In the genomic region with DNA sequence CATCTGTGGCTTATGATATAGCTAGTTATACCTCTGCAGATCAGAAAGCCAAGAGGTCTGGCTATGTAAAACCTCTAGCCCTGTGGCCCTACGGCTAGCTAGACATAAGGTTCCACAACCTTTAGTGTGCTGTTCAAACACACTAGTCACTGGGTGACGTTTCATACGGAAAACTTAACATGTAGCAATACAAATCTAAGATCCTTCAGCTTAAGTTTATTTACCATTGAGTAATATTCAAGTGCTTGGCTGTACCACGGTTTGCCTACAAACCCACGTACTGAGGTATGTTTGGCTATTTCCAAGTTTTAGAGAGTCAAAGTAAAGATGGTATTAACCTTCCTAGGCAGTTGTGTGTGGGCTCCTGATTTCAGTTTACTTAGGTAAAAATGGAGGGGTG, we compare ENCODE assay signal across 28 mouse cellular contexts.
"Had no signal": no experiment of that assay in that cellular context is flagged by ENCODE, and none has a peak within 500 bp of the region (broad histone marks: within the 10 kb centered on the region; RNA-seq: fewer than 3 reads in every experiment).

No protein-coding gene starts in this region.

- ATAC-seq: forebrain, embryonic 13.5 days; forebrain, embryonic 14.5 days; forebrain, embryonic 15.5 days; forebrain, embryonic 16.5 days; forebrain, postnatal 0 days had no signal

- H3K4me1 ChIP-seq: embryonic facial prominence, embryonic 10.5 days; embryonic facial prominence, embryonic 12.5 days; embryonic facial prominence, embryonic 13.5 days; embryonic facial prominence, embryonic 15.5 days; forebrain, embryonic 10.5 days; forebrain, embryonic 12.5 days; forebrain, embryonic 13.5 days had no signal

- H3K9me3 ChIP-seq: embryonic facial prominence, embryonic 10.5 days; embryonic facial prominence, embryonic 12.5 days; embryonic facial prominence, embryonic 13.5 days; embryonic facial prominence, embryonic 15.5 days; forebrain, embryonic 10.5 days; forebrain, embryonic 12.5 days; forebrain, embryonic 13.5 days; forebrain, embryonic 15.5 days had no signal

- H3K36me3 ChIP-seq: embryonic facial prominence, embryonic 10.5 days; embryonic facial prominence, embryonic 12.5 days; embryonic facial prominence, embryonic 13.5 days; embryonic facial prominence, embryonic 15.5 days; forebrain, embryonic 10.5 days; forebrain, embryonic 12.5 days; forebrain, embryonic 15.5 days had no signal

- H3K4me2 ChIP-seq: embryonic facial prominence, embryonic 12.5 days; embryonic facial prominence, embryonic 13.5 days; embryonic facial prominence, embryonic 15.5 days; forebrain, embryonic 12.5 days; forebrain, embryonic 13.5 days; forebrain, embryonic 15.5 days had no signal

- H3K27me3 ChIP-seq: embryonic facial prominence, embryonic 12.5 days; embryonic facial prominence, embryonic 13.5 days; embryonic facial prominence, embryonic 15.5 days; forebrain, embryonic 12.5 days; forebrain, embryonic 13.5 days; forebrain, embryonic 15.5 days had no signal

- H3K27ac ChIP-seq: embryonic facial prominence, embryonic 10.5 days; embryonic facial prominence, embryonic 12.5 days; embryonic facial prominence, embryonic 13.5 days; embryonic facial prominence, embryonic 15.5 days; forebrain, embryonic 10.5 days; forebrain, embryonic 12.5 days; forebrain, embryonic 13.5 days; forebrain, embryonic 15.5 days; gastrocnemius, adult 2 months had no signal

- DNase-seq: cerebellum, adult 2 months; cerebellum, adult 8-10 months; cerebellum, adult 9-10 months; cerebellum, adult 9-11 months; cerebellum, postnatal 10 days; cerebellum, postnatal 14 days; cerebellum, postnatal 25 days; cerebellum, postnatal 36 days; embryo, embryonic 11 days; forebrain, postnatal 0 days; gastrocnemius, adult 2 months; gastrocnemius, postnatal 10 days; gastrocnemius, postnatal 14 days; gastrocnemius, postnatal 25 days; gastrocnemius, postnatal 36 days; heart, adult 11 months; heart, adult 18-20 months had no signal

- H3K9ac ChIP-seq: embryonic facial prominence, embryonic 12.5 days; embryonic facial prominence, embryonic 13.5 days; embryonic facial prominence, embryonic 15.5 days; forebrain, embryonic 12.5 days; forebrain, embryonic 13.5 days; forebrain, embryonic 15.5 days; forebrain, postnatal 0 days had no signal

- H3K4me3 ChIP-seq: embryonic facial prominence, embryonic 10.5 days; embryonic facial prominence, embryonic 12.5 days; embryonic facial prominence, embryonic 13.5 days; embryonic facial prominence, embryonic 15.5 days; erythroblast, embryonic 14.5 days; forebrain, embryonic 10.5 days; forebrain, embryonic 12.5 days; forebrain, embryonic 13.5 days; forebrain, embryonic 15.5 days; gastrocnemius, adult 2 months had no signal
